Mouse (Mus musculus) ES-E14 (cell line): ENCODE measurements around the gene Ctnnd2.

Experiments used
- MAFK ChIP-seq: IDR thresholded peaks from 2 replicates; pipeline ENCODE4 v1.6.1; 2014; ENCODE audit warnings: mild to moderate bottlenecking, low read depth, low read length, inconsistent platforms; ENCODE audit not compliant: insufficient read depth
- ZNF384 ChIP-seq: IDR thresholded peaks from 2 replicates; pipeline ENCODE4 v1.6.1; 2012; ENCODE audit warnings: low read depth, low read length, inconsistent platforms

GRCm38 (mm10) chr15:30701592-30701991 lies 529.2 kb downstream of the Ctnnd2 start:
- TF ChIP-seq ZNF384 = no peak
- no peak for TF ChIP-seq MAFK
